Mouse (Mus musculus) neutrophil, adult 5-6 weeks (primary cell): ENCODE measurements at regions not wholly inside any gene's neighbourhood (a gene's known extent, or its start where the extent isn't known, plus 50 kb on each side); places are given as distances from the start of the nearest gene placed in this dataset.

Experiments
- ATAC-seq: fragments of 151-379, 151-347 bp; 2 replicates; pipeline ENCODE4 v1.8.0; 2017; ENCODE audit warnings: mild to moderate bottlenecking, moderate TSS enrichment; ENCODE audit not compliant: insufficient number of reproducible peaks, poor library complexity, low FRiP score, severe bottlenecking; ENCODE audit errors: extremely low read depth

GRCm38 (mm10) chr8:36027586-36027985 is 262.0 kb downstream of the Gm19410 start:
- ATAC-seq, result no peak

GRCm38 (mm10) chr8:36028121-36028955 is 262.7 kb downstream of the Gm19410 start:
- peak; percentile 62; the same call in 1 of the 2 replicates for ATAC-seq

GRCm38 (mm10) chr8:36029445-36029844 is 263.9 kb downstream of the Gm19410 start:
- ATAC-seq, result no peak

- ATAC-seq, result no peak
Measured at GRCm38 (mm10) chr8:36030237-36030636, 264.6 kb downstream of the Gm19410 start.

- ATAC-seq, result no peak
Measured at GRCm38 (mm10) chr8:36031966-36032719, 266.6 kb downstream of the Gm19410 start.

GRCm38 (mm10) chr8:36035339-36035738 is 269.7 kb downstream of the Gm19410 start:
- ATAC-seq, result no peak

GRCm38 (mm10) chr8:36036271-36036670 is 270.7 kb downstream of the Gm19410 start:
- no peak for ATAC-seq

GRCm38 (mm10) chr8:36041222-36041864 is 275.8 kb downstream of the Gm19410 start:
- ATAC-seq, result peak; percentile 48; the same call in 1 of the 2 replicates

- ATAC-seq, result no peak
Measured at GRCm38 (mm10) chr8:36042594-36042993, 277.0 kb downstream of the Gm19410 start.
